Mouse (Mus musculus) left cerebral cortex, postnatal 10 days (tissue): ENCODE measurements around the gene Dscam. TPM values are rescaled to one million over a fixed set of nuclear protein-coding genes. Genes with fewer than 3 reads are reported as not detected.

Experiments used
- DNase-seq, 2 experiments: peaks; one replicate each; pipeline ENCODE4 v3.0.0; 2021 to 2022; ENCODE audit warnings: low spot score in 2 of 2, mixed read lengths in 1 of 2; ENCODE audit errors: extremely low spot score in 1 of 2
- intact Hi-C: fragments of 180-260 bp; cut with DNase I; formaldehyde crosslinking; loops from one replicate; pipeline ENCODE4 v1.15.1; 2025
- total RNA-seq, 2 experiments: library from RNA; stranded (reverse); gene quantifications; 2 replicates each; pipeline ENCODE4 v1.2.3; 2021

Gene Dscam
- total RNA-seq, 2 experiments from 2014 or later = 44.4 to 45.7 TPM

DNA sequence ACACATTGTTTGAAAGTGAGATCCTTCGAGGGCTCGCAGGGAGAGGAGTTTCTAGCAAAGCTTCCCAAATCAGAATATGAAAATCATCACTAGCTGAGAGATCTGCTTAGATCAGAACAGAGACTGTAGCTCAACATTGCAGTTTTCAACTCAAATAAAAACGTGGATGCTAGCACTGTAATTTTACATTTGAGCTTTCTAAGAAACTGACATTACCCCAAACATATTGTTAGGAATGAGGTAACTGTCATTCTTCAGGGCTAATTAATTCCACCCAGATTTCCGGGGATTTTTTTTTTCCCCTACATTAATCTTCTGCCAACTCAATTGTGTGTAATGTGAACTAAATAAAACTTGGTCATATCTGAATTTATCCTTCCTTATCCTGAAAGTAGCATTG lies 110.3 kb downstream of the Dscam start:
- DNase-seq = no peak
- intact Hi-C loops = loop anchor here (10.0 kb wide), 1 partner anchor 105 kb away; no protein-coding TSS in a partner anchor

DNA sequence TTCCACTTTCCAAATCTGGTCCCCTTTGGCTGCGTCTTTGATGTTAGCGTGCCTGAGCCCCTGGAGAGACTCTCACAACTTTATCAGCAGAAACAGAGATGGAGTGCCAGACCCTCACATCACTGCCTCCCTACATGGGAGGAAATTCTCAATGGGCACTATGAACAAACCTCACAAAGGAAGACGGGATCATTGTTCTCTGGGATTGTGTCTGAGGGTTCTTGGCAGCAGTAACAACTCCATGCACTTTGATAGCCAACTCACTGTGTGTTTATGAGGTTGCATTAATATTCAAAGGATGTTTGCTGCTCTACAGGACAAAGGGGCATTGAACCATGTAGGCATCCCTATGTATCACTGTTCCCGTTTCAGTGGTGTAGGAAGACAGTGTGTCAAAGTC lies 135.3 kb downstream of the Dscam start:
- intact Hi-C loops = no loop called here
- DNase-seq = no peak

DNA sequence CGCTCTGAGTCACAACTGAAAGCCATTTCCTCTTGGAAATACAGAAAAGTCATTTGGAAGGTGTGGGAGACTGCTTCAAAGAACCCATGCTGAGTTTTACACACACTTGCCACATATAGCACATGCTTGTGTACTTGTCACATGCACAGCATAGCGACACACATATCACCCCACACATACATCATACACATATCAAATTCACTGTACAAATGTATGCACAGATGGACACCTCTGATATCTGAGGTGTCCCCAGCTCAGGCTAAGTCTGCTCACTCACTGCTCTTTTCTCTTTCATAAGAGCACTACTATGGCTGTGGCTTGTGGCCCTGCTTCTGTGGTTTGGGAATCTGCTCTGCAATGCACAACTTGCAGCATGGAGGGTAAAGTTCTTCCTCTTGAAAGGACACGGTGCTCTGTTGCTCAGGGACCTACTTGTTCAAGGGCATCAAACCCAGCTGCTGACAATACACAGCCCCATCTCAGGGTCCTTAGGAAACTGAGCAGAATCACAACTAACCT lies 137.0 kb downstream of the Dscam start:
- intact Hi-C loops = no loop called here
- DNase-seq = no peak

DNA sequence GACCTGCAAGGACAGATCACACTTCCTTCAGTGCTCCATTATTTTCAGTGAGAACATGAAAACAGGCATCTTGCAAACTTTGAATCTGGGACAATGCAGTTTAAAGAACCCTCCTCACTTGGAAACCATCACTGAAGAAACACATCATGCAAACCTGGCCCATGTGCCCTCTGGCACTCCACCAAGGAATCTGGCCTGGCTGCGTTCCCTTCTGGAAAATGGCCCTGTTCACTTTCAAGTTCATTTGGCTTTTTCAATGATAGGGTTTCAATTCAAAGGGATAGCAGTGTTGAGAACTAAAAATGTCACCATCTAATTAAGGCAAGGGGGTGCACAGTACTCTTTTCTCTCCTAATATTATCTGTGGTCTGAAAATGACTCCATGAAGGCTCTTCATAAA lies 142.9 kb downstream of the Dscam start:
- intact Hi-C loops = no loop called here
- no peak for DNase-seq

DNA sequence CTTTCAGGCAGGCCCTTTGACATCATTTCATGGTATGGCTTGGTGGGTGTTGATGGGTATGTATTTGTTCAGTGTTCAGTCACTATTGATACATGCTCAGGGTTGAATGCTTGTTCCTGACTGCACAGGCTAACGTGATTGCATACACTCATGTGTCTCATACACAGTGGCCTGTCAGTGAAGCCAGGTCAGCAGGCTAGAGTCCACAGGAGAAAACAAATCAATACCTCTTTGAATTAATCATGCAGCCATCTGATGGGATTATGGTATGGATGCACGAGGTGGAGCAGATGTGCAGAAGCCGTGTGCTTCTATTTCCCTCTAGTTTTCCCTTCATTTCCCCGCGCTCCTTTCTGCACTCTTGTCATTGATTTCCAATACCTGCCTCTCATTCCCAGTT lies 143.7 kb downstream of the Dscam start:
- intact Hi-C loops = no loop called here
- DNase-seq = no peak

DNA sequence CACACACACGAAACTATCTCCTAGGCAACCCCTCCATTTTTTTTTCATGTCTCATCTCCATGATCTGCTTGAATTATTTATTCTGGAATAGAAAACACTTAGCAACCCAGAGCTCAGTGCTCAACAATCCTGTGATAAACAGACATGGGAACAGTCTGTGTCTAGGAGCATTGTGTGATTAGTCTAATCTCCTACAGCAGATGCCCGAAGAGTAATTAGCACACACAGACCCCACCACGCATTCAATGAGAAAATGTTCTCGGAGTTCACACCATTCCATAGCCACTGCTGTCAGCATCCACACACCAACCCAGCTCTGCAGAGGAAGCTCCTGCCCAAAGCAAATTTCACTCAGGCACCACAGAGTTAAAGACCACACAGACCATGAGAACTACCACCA lies 146.1 kb downstream of the Dscam start:
- no peak for DNase-seq
- intact Hi-C loops = no loop called here

DNA sequence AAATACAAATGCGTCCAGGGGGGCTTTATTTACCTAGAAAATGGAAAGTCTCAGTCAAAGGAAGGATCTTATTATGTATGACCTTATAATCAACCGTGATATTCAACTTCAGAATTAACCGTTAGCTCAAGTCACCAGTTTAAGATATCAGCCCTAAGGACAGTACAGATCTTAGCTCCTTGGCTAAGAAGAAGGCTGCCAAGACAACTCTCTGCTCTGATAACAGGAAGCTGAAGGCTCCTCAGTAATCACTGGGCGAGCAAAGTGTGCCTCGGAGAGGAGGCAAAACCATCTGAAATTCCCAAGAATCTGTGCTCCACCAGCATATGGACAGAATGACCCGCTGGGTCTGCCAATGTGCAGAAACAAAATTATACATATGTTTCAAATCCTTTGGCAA lies 149.1 kb downstream of the Dscam start:
- intact Hi-C loops = no loop called here
- DNase-seq = no peak

DNA sequence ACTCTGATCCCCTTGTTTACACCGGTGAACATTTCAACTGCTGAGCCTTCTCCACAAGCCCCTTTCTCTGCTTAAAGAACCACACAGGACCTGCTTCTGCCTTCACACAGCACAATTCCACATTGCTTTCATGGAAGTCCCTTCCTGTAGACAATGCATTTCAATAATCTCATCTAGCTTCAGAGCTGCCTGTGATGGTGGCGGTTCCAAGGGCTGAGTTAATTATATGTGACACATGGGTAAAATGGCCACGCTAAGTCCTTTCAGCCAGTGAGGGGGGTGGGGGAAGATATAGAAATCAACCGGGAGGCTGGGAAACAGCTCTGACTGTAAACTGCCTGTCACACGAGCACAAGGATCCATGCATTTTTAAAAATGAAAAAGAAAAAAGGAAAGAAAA lies 152.2 kb downstream of the Dscam start:
- DNase-seq = no peak
- intact Hi-C loops = loop anchor here (10.0 kb wide), 1 partner anchor 146 kb away; no protein-coding TSS in a partner anchor

DNA sequence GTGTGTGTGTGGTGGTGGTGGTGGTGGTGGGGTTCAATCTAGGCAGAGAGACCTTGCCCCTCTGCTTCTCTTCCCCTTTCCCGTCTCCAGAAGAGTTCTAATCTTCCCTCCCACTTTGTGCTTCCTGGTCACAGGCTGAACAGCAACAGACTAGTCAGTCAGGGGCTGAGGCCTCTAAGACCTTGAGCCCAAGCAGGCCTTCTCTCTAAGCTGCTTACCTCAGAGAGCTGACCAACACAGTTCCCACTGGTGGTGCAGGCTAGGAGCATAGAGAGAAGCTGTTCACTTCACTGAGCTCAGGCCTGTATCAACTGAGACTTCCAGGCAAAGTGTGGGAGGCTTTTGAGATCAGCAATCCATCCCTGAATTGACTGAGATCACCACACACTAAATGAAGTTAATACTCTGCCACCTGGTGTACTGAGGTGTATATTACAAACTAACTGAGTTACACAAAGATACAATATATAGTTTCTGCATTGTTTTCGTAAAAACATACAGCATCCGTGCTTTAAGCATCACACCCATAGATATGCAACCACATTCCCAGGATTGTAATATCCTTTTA lies 153.3 kb downstream of the Dscam start:
- intact Hi-C loops = loop anchor here (10.0 kb wide), 1 partner anchor 148 kb away; no protein-coding TSS in a partner anchor
- no peak for DNase-seq

DNA sequence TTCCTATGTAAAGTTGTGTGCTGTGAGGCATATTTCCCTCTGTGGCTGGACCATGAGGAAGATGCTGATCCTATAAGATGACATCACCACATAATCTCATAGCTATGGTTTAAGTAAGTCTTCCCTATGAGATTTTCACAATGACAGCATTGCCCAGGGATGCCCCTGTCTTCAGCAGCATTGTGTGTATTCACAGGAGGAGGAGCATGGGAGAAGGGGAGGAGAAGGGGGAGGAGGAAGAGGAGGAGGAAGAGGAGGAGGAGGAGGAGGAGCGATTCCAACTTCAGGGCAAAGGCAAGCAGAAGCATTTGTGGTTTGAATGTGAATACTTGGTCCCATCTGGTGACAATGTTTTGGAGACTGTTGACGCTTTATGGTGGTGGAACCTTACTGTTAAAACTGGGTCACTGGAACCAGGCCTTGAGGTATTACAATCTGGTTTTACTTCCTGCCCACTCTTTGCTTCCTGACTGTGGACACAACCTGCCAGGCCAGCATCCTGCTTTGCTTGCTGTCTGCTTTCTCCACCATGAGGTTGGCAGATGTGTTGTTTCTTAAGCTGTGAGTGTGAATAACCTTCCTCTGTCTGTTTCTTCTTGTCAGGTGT lies 154.2 kb downstream of the Dscam start:
- DNase-seq = no peak
- intact Hi-C loops = loop anchor here (10.0 kb wide), 1 partner anchor 148 kb away; no protein-coding TSS in a partner anchor

DNA sequence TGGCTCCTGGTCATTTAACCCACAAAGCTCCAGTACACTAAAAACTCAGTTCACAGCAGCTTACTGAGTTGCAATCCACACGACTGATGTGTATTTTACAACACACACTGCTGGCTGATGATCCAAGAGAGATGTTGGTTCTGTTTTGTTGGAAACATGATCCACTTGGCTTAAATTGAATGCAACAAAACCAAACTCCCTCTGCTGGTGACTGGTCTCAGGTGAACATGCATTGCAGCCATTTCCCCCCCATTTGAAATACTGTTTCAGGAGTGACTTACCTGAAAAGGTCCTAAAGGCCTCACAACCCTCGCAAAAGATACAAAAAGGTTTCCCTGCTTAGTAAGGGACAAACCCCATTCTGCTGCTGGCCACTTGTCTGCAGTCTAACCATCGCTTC lies 156.2 kb downstream of the Dscam start:
- DNase-seq = no peak
- intact Hi-C loops = loop anchor here (10.0 kb wide), 1 partner anchor 150 kb away; no protein-coding TSS in a partner anchor

DNA sequence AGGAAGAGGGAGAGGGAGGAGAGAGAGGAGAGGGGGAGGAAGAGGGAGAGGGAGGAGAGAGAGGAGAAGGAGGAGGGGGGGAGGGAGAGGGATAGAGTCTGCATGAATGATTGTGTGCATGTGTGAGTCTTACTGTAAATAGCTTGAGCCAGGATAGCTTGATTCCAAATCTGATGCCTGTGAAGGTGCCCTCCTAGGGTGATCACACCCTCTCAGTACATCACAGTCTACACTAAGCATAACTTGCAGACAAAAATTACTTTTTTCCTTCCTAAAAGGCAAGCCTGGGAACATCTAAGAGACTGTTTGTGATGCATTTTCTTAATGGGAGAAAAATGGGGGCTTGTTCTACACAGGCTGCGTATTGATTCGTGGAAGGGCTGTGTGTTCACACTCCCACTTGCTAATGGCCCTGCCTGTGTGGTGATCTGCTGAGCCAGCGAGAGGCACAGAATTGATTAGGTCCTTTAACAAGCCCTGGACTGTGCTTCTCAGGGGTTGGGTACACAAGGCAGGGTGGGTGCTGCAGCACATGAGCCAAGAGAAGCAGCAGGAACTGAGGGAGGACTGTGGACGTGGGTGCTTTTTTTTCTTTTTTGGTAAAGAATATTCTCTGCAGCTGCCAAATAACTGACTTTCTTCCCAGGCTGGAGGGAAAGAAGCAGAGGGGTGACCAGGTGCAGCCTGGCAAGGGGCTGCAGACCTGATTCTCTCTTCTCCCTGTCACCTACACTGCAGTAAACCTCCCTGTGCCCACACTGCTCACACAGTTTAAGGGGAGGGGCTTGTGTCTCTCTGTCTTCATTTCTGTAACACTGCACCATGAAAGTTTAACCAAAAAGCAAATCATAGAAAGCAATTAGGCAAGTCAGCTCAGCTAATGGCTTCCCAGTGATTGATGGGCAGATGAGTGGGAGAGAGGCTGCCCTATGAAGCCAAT lies 161.2 kb downstream of the Dscam start:
- intact Hi-C loops = loop anchor here (10.0 kb wide), 1 partner anchor 155 kb away; no protein-coding TSS in a partner anchor
- DNase-seq = peak; percentile 31 to 34

DNA sequence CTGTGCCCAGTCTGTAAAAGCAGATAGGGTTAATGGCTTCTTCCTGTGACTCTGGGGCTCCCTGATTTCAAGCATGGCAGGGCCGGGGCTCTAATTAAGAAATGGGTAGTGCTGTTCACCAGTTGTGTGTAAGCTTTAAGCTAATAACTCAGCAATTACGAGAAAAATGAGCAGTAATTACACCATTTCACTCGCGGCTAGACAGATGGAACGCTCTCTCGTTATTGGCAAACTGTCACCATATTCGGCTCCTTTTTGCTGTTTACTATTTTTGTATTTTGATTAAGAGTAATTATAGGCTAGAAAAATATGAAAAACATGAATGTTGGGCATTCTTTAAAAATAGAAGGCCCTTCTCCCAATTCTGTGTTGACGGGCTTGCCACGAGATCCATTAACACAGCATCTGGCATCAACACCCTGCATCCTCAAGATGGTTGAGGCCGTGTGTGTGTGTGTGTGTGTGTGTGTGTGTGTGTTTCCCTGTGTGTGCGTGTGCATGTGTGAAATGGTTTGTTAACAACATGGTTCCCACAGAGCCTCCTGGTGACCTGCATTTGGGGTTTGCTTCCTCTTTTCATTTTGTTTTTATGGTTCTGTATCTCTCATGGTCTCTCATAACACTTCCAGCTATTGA lies 162.5 kb downstream of the Dscam start:
- intact Hi-C loops = no loop called here
- DNase-seq = no peak

DNA sequence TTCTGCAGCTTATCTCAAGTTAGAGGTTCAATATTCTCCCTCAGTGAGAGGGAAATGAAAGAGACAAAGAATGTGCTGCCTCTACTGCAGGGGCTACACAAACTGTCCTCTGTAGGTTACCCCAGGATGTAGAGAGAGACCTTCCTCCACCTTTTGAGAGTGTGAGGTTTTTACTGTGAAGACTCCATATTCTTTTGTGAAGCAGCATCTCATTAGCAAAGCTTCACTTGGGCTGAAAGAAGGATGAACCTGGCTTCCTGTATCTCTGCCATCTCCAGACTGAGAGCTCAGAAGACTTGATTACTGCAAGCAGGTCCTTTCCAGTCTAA lies 163.7 kb downstream of the Dscam start:
- intact Hi-C loops = no loop called here
- no peak for DNase-seq

DNA sequence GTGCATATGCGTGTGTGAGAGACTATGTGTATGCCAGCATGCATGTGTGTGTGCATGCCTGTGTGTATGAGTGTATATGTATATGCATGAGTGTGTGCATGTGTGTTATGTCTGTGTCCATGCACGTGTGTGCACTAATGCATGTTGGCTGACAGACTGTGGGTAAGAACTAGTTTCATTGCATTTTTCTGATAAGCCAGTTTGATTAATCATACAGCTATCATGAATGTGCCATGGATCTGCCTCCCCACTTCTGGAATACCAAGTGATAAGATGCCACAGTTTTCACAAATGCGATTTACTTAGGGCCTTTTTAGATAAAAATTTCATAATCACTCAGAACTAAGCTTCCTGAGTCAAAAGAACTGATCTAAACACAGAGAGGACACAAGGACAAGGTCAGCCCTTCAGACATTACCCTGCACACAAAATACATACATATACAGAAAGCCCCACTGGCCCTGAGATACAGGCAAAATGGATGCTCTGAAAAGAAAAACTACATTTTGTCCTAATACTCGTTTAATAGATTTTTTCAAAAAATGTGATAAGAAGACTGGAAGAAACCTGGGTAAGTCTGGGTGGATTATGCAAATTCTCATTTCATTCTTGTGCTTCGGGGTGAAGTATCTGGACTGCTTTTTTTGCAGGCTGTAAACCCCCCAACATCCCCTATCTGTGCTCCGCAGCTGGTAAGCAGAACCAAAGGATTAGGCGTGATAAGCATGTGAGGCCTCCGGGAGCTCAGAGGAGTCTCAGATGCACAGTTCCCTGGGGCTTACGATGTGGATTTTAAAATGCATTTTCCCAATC lies 164.3 kb downstream of the Dscam start:
- intact Hi-C loops = no loop called here
- DNase-seq = no peak

DNA sequence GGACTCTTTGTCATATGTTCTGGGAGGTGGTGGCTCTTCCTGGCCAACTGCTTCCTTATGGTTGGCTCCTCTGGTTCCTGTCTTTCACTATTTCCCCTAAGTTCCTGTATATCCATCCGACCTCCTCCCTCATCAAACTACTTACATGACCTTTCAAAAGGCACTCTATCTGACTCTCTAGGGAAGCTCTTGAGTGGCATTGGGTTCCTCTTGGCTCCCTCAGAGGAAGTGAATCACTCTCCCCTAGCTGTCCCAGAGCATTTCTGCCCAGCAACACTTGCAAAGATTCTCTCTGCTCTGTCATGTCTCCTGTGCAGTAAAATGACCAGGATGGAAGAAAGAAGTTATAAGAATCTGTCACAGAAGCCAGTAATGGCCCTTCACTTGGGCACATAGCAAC lies 166.6 kb downstream of the Dscam start:
- DNase-seq = no peak
- intact Hi-C loops = no loop called here

DNA sequence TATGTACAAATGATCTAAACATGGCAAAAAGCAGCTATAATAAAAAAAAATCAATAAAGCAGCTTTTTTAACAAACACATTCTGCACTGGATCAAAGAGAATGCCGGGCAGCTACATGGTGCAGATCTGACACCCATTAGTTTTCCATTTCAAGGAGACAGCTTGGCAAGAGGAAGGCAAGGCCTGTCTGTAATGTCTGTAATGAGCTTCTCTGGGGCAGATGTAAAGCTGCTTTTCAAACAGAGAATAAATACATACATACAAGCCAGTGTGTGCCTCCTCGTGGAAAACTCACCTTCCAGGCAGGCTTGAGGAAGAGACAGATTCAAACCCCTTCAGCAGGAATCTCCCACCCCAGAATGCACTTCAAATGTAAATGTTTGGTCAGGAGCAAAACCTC lies 167.7 kb downstream of the Dscam start:
- DNase-seq = no peak
- intact Hi-C loops = no loop called here

DNA sequence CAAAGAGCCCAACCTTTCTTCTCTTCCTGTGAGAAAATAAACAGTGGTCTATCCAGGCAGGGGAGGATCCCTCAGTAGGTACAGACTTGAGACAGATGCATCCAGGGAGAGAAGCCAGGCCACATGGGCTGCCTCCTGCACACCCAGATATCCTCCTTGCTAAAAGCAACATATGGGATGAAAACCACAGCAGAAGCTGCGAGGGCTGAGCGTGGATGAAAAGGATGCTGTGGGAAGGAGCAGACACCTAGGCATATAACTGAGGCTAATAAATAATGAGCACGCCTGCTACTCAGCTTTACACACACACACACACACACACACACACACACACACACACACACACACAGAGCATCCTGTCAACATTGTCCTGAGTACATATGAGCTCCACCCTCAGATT lies 168.4 kb downstream of the Dscam start:
- peak; percentile 34 to 64 for DNase-seq
- intact Hi-C loops = no loop called here
